Mouse (Mus musculus): Measurements from ENCODE around the gene Ankrd44. TPM values are rescaled to one million over a fixed set of nuclear protein-coding genes. Genes with fewer than 3 reads are reported as not detected.

Gene Ankrd44
- polyA plus RNA-seq, 1 experiment from 2014 or later, result 7.6 TPM

DNA sequence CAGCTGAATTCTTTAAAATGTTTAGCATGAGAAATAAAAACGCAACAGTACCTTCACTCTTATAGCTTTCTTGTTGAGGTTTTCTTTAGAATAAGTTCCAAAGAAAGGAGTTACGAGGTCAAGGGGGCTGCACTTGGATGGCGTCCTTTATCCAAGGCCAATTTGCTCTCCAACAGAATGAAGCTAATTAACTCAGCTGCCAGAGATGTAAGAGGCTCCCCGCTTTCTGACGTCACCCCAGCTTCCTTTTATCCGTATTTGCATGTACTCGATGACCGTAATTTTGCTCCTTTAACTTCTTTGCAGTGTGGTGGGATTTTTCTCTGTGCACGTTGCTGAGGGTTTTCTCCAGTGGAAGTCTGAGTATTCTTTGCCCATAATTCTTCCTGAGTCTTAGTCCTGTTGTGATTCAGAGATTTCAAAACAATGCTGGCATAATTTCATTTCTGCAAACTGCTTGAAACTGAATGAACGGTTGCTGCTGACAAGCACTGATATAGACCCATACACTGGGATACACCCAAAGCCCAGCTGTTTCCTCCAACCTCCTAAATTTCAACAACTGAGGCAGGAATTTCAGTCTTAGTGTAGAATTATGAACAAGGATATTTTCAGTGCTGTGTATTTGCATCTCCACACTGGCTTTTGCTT is 48.6 kb downstream of the Ankrd44 start:
- H3K4me2 ChIP-seq (ENCODE audit: low read depth, low read length), result no peak overlapping the region
- WGBS, result 68% methylated on average over 10 of the region's 10 CpGs
- ATAC-seq, result no peak
- no peaks in the 10 kb centered on the region for H3K27me3 ChIP-seq (replicated peaks; ENCODE audit: control insufficient read depth, insufficient read depth, low read length)
- H3K9ac ChIP-seq (ENCODE audit: low read depth, low read length), result no peak overlapping the region
- no peaks in the 10 kb centered on the region for H3K36me3 ChIP-seq (ENCODE audit: control insufficient read depth, insufficient read depth, low read length)
- no peaks in the 10 kb centered on the region for H3K9me3 ChIP-seq (ENCODE audit: control insufficient read depth, low read length)
- H3K27ac ChIP-seq (ENCODE audit: low read length), result no peak overlapping the region
- H3K4me1 ChIP-seq (ENCODE audit: control insufficient read depth, insufficient read depth, low read length), result 0 out of 2 replicates have a peak, but pooled peaks cover 3% of the 10 kb centered on the region
- no peak overlapping the region for H3K4me3 ChIP-seq (ENCODE audit: low read length)

DNA sequence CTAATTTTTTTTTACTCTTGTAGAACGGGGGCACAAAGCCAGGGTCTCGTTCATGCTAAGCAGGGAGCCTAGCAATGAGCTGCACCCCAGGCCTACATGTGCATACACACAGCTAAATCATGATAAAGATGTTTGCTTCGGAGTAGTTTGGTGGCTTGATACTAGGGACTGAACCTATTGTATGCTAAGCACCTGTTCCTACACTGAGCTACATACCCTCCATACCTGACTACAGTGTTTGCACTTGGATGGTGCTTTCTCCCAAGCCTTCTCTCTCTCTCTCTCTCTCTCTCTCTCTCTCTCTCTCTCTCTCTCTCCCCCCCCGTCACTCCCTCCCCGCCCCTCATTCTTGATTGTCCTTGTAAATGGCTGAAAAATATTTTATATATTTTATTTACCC is 49.2 kb downstream of the Ankrd44 start:
- H3K4me1 ChIP-seq (ENCODE audit: control insufficient read depth, insufficient read depth, low read length), result 0 out of 2 replicates have a peak, but pooled peaks cover 3% of the 10 kb centered on the region
- H3K27me3 ChIP-seq (replicated peaks; ENCODE audit: control insufficient read depth, insufficient read depth, low read length), result no peaks in the 10 kb centered on the region
- no peaks in the 10 kb centered on the region for H3K36me3 ChIP-seq (ENCODE audit: control insufficient read depth, insufficient read depth, low read length)
- H3K9me3 ChIP-seq (ENCODE audit: control insufficient read depth, low read length), result no peaks in the 10 kb centered on the region
- no peak overlapping the region for H3K4me2 ChIP-seq (ENCODE audit: low read depth, low read length)
- WGBS, result 89% methylated on average over 5 of the region's 5 CpGs
- no peak overlapping the region for H3K4me3 ChIP-seq (ENCODE audit: low read length)
- no peak overlapping the region for H3K27ac ChIP-seq (ENCODE audit: low read length)
- ATAC-seq, result no peak
- no peak overlapping the region for H3K9ac ChIP-seq (ENCODE audit: low read depth, low read length)

DNA sequence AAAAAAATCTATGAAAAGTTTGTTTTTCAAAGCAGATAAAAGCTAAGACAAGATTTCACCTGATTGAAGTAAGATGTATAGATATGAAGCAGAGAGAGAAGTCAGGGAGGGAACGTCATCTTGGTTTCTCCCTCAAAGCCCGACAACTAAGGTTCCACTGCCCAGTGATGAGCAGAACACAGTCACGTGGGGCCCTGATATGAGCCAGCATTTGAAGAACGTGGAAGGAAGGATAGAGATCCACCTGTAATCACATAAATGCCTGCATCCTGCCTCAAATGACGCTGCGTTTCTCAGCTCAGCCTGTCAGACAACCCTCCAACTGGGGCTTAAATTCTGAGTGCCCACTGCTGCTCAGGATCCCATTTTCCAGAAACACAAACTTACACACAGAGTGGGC is 52.1 kb downstream of the Ankrd44 start:
- ATAC-seq, result no peak
- H3K27me3 ChIP-seq (replicated peaks; ENCODE audit: control insufficient read depth, insufficient read depth, low read length), result no peaks in the 10 kb centered on the region
- no peaks in the 10 kb centered on the region for H3K4me1 ChIP-seq (ENCODE audit: control insufficient read depth, insufficient read depth, low read length)
- no peaks in the 10 kb centered on the region for H3K36me3 ChIP-seq (ENCODE audit: control insufficient read depth, insufficient read depth, low read length)
- H3K4me3 ChIP-seq (ENCODE audit: low read length), result no peak overlapping the region
- H3K27ac ChIP-seq (ENCODE audit: low read length), result no peak overlapping the region
- 78% methylated on average over 6 of the region's 6 CpGs for WGBS
- H3K9me3 ChIP-seq (ENCODE audit: control insufficient read depth, low read length), result no peaks in the 10 kb centered on the region
- H3K9ac ChIP-seq (ENCODE audit: low read depth, low read length), result no peak overlapping the region
- H3K4me2 ChIP-seq (ENCODE audit: low read depth, low read length), result no peak overlapping the region

GRCm38 (mm10) chr1:54872857-54873616 is 53.1 kb downstream of the Ankrd44 start:
- Histone ChIP-seq H3K4me3 (ENCODE audit: low read length) (no peak overlapping the region), H3K4me1 (ENCODE audit: control insufficient read depth, insufficient read depth, low read length) (no peaks in the 10 kb centered on the region), H3K27ac (ENCODE audit: low read length) (no peak overlapping the region), H3K4me2 (ENCODE audit: low read depth, low read length) (no peak overlapping the region), H3K9me3 (ENCODE audit: control insufficient read depth, low read length) (no peaks in the 10 kb centered on the region), H3K9ac (ENCODE audit: low read depth, low read length) (no peak overlapping the region), H3K36me3 (ENCODE audit: control insufficient read depth, insufficient read depth, low read length) (no peaks in the 10 kb centered on the region), H3K27me3 (replicated peaks; ENCODE audit: control insufficient read depth, insufficient read depth, low read length) (no peaks in the 10 kb centered on the region)
- ATAC-seq, result no peak
- WGBS, result 60% methylated on average over 9 of the region's 9 CpGs

GRCm38 (mm10) chr1:54871321-54871720 is 54.9 kb downstream of the Ankrd44 start:
- Histone ChIP-seq H3K27ac (ENCODE audit: low read length) (no peak overlapping the region), H3K9me3 (ENCODE audit: control insufficient read depth, low read length) (no peaks in the 10 kb centered on the region), H3K9ac (ENCODE audit: low read depth, low read length) (no peak overlapping the region), H3K4me2 (ENCODE audit: low read depth, low read length) (no peak overlapping the region), H3K27me3 (replicated peaks; ENCODE audit: control insufficient read depth, insufficient read depth, low read length) (no peaks in the 10 kb centered on the region), H3K36me3 (ENCODE audit: control insufficient read depth, insufficient read depth, low read length) (no peaks in the 10 kb centered on the region), H3K4me1 (ENCODE audit: control insufficient read depth, insufficient read depth, low read length) (0 out of 2 replicates have a peak, but pooled peaks cover 4% of the 10 kb centered on the region), H3K4me3 (ENCODE audit: low read length) (no peak overlapping the region)
- 88% methylated on average over 1 of the region's 1 CpGs for WGBS
- ATAC-seq, result no peak

- H3K4me1 ChIP-seq (ENCODE audit: control insufficient read depth, insufficient read depth, low read length), result 0 out of 2 replicates have a peak, but pooled peaks cover 4% of the 10 kb centered on the region
- no peak for ATAC-seq
- 85% methylated on average over 2 of the region's 2 CpGs for WGBS
Observed at GRCm38 (mm10) chr1:54870634-54871033, 55.6 kb downstream of the Ankrd44 start.

DNA sequence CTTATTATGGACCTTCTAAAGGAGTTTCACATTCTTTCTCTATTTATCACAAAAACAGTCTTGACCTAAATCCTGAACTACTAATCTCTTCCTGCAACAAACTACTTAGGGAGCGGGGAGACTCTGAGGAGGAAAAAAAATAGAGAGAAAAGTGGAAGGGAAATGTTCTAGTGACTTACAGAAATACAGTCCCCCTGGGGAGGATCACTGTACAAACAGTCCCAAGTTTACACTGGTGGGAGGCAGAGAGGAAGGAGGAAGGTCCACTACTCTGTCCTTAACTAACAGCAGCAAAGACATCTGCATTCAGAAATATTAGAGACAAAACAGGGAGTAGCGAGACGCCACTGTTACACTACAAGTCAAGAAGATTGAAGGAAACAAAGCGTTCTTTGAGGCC is 59.0 kb downstream of the Ankrd44 start:
- ATAC-seq, result no peak
- Histone ChIP-seq H3K4me1 (ENCODE audit: control insufficient read depth, insufficient read depth, low read length) (0 out of 2 replicates have a peak, but pooled peaks cover 4% of the 10 kb centered on the region), H3K9ac (ENCODE audit: low read depth, low read length) (no peak overlapping the region), H3K4me2 (ENCODE audit: low read depth, low read length) (no peak overlapping the region), H3K9me3 (ENCODE audit: control insufficient read depth, low read length) (no peaks in the 10 kb centered on the region), H3K4me3 (ENCODE audit: low read length) (no peak overlapping the region), H3K27me3 (replicated peaks; ENCODE audit: control insufficient read depth, insufficient read depth, low read length) (no peaks in the 10 kb centered on the region), H3K27ac (ENCODE audit: low read length) (no peak overlapping the region), H3K36me3 (ENCODE audit: control insufficient read depth, insufficient read depth, low read length) (no peaks in the 10 kb centered on the region)
- WGBS, result 45% methylated on average over 4 of the region's 4 CpGs

More at GRCm38 (mm10) chr1:54870634-54871033, 55.6 kb downstream of the Ankrd44 start:
- H3K27me3 ChIP-seq (replicated peaks; ENCODE audit: control insufficient read depth, insufficient read depth, low read length), result no peaks in the 10 kb centered on the region
- no peaks in the 10 kb centered on the region for H3K36me3 ChIP-seq (ENCODE audit: control insufficient read depth, insufficient read depth, low read length)
- H3K9me3 ChIP-seq (ENCODE audit: control insufficient read depth, low read length), result no peaks in the 10 kb centered on the region
- H3K27ac ChIP-seq (ENCODE audit: low read length), result no peak overlapping the region
- no peak overlapping the region for H3K4me2 ChIP-seq (ENCODE audit: low read depth, low read length)
- no peak overlapping the region for H3K9ac ChIP-seq (ENCODE audit: low read depth, low read length)
- no peak overlapping the region for H3K4me3 ChIP-seq (ENCODE audit: low read length)

- Histone ChIP-seq H3K4me3 (ENCODE audit: low read length) (no peak overlapping the region), H3K27me3 (replicated peaks; ENCODE audit: control insufficient read depth, insufficient read depth, low read length) (no peaks in the 10 kb centered on the region), H3K4me2 (ENCODE audit: low read depth, low read length) (no peak overlapping the region), H3K9ac (ENCODE audit: low read depth, low read length) (no peak overlapping the region), H3K4me1 (ENCODE audit: control insufficient read depth, insufficient read depth, low read length) (0 out of 2 replicates have a peak, but pooled peaks cover 4% of the 10 kb centered on the region), H3K36me3 (ENCODE audit: control insufficient read depth, insufficient read depth, low read length) (no peaks in the 10 kb centered on the region), H3K27ac (ENCODE audit: low read length) (no peak overlapping the region), H3K9me3 (ENCODE audit: control insufficient read depth, low read length) (no peaks in the 10 kb centered on the region)
- 88% methylated on average over 3 of the region's 3 CpGs for WGBS
- ATAC-seq, result no peak
Observed at GRCm38 (mm10) chr1:54866131-54866530, 60.1 kb downstream of the Ankrd44 start.

GRCm38 (mm10) chr1:54864928-54865652 is 61.1 kb downstream of the Ankrd44 start:
- H3K27me3 ChIP-seq (replicated peaks; ENCODE audit: control insufficient read depth, insufficient read depth, low read length), result no peaks in the 10 kb centered on the region
- H3K27ac ChIP-seq (ENCODE audit: low read length), result no peak overlapping the region
- 0 out of 2 replicates have a peak, but pooled peaks cover 4% of the 10 kb centered on the region for H3K4me1 ChIP-seq (ENCODE audit: control insufficient read depth, insufficient read depth, low read length)
- no peak overlapping the region for H3K4me2 ChIP-seq (ENCODE audit: low read depth, low read length)
- 83% methylated on average over 7 of the region's 7 CpGs for WGBS
- ATAC-seq, result no peak
- no peak overlapping the region for H3K9ac ChIP-seq (ENCODE audit: low read depth, low read length)
- no peaks in the 10 kb centered on the region for H3K9me3 ChIP-seq (ENCODE audit: control insufficient read depth, low read length)
- H3K4me3 ChIP-seq (ENCODE audit: low read length), result no peak overlapping the region
- no peaks in the 10 kb centered on the region for H3K36me3 ChIP-seq (ENCODE audit: control insufficient read depth, insufficient read depth, low read length)
